Mouse (Mus musculus) spleen, adult 12 weeks (tissue): ENCODE measurements at regions not wholly inside any gene's neighbourhood (a gene's known extent, or its start where the extent isn't known, plus 50 kb on each side); places are given as distances from the start of the nearest gene placed in this dataset.

Source experiments
- DNase-seq: peaks from one replicate; pipeline ENCODE4 v3.0.0; 2022; ENCODE audit warnings: low spot score

DNA sequence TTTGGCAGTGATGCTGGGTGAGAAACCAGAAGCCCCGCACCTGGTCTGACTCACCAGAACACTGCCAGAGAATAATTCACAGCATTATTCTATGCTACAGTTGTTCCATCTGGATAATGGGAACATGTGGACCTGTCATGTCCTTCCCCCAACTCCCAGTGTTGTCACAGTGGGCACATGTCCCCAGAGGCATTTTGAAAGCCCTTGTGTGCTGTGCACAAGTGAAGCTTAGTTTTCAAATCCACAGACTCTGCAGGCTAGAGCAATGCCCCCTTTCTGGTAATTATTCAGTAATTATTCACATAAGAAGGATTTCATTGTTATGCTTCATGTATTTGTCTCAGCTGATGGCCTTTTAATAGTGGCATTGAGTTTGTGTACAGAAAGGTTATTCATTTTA, 146.7 kb downstream of the Slc4a3 start:
- DNase-seq = no peak

DNA sequence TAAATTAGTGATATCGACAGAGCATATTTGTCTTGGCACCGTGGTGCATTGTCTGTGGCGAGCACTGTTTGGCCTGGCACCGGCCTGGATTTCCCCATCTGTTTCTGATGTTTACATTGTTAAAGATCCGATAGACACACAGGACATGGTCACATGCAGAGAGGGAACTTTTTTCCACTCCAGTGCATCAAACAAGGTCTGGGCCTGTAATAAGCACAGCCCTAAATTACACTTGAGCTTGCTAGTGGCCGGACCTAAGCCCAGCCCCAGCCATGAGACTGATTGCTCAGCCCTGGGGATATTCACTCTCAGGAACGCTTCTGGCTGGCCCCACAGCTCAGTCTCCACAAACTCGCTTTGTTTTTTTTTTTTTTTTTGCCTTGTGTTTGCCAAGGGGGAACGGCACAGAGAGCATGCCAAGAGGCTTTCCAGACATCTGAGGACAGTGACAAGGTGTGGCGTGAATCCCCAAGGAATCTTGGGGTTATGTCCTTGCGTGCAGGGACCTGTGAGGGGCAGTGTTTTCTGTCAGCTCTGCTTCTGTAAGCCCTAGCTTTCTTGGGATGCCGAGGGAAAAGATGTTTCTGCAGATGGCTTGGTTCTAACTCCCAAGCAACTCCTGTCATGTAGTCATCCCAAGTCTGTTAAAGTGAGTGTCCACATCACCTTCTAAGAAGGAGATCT, 147.3 kb downstream of the Slc4a3 start:
- no peak for DNase-seq

DNA sequence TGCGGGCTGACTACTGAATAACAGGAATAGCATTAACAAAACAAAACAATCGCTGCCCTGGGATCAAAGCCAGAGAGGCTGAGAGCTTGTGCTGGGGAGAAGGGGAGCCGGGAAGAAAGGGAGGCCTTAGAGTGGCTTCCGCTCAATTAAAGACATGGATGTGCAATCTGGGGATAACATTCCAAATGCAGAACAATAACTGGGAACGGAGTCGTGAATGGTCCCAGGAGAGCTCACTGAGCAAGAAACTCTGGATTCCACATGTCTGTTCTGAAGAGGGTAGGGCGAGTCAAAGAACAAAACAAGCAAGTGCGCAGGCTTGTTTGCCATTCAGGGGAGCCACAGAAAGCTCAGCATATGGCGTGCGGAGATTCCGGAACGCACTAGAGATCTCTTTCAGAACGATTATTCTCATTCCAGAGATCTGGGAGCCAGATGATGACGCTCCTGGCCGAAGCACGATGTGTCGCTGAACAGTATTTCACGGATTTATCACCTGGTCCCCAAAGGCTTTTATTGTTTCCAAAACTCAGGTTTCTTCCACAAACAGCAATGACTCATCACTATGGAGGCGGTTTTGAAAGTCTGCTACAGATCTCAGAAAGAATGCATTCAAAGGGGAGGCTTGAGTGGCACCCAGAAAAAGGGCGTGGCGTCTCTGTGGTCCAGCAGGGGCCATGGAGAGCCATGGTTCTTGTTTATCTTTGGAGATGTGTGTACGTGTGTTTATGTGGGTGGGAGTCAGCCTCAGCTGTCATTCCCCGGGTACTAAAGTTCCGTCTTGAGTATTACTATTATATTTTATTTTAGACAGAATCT, 159.0 kb downstream of the Slc4a3 start:
- no peak for DNase-seq

DNA sequence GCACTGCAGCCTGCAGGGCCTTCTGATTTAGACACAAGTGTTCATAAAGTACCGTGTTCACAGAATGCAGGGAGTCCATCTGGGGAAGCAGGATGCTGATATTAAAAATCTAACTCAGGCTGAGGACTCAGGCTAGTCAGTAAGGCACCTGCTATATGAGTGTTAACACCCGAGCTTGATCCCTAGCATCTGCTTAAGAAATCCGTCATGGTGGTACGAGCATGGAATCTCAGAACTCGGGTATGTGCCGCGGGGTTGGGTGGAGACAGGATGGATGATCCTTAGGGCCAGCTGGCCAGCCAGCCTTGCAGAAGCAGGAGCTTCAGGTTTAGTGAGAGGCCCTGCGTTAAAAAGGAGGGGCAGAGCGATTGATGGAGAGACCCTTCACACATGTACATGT, 160.1 kb downstream of the Slc4a3 start:
- no peak for DNase-seq

DNA sequence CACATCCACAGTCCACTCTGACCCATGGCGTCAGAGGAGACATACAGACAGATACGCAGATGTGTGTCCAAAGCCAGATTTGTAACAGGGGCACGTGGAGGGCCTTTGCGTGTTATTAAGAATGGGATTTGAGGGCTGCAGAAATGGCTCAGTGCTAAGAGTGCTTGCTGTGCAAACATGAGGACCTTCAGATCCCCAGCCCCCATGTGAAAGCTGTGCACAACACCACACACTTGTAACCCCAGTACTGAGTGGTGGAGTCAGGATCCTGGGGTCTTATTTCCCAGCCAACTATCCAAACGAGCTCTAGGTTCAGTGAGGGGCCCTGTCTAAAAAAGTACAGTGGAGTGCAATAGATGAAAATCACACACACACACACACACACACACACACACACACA, 177.4 kb downstream of the Slc4a3 start:
- no peak for DNase-seq

DNA sequence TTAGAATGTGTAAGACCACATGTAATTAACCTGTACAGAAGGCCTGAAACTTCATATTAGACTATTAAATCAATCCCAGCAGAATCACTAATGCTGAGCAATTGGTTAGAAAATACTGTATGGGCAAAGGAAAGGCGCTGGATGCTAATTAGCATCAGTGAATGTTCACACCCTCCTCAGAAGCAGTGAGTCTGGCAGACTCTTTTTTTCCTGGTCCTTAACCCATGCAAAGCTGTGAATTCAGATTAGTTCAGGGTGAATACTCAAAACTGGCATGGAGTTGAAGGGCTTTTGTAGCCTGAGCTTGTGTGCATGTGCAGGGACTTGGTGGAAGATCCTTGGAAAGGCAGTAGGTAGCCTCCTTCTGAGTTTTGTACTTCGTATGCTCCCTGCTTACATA, 179.3 kb downstream of the Slc4a3 start:
- no peak for DNase-seq

DNA sequence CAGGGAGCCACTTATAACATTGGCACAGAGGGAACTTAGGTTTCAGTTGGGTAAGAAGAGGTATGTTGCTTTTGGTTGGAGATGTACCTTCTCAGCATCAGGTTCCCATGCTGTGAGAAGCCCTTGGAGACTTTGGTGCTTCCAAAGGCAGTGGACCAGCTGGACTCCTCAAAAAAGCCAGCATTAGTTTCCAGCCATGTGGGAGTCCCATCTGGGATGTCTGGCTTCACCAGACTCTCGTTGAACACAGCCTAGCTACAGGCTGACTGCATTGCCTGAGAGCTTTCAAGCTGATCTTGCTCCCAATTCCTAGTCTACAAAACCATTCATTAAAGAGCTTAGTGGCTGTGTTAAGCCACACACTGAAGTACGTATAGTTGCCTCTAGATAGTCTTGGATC, 182.8 kb downstream of the Slc4a3 start:
- no peak for DNase-seq

DNA sequence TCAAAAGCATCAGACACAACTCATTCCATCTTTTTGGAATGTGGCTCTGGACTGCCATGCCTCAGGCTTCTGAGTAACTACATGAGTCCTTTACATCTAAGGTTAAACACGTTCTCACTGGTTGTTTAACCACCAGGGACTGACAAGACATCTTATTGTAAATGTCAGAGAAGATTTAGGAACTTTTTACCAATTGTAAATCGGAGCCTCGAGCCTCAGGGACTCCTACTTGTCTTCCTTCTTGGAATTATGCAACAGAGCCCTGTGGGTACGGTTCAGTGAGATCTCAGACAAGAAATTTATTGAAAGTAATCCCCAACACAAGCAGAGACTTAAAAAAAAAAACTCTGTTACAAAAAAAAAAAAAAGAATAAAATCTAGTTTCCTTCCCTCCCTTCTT, 187.7 kb downstream of the Slc4a3 start:
- DNase-seq = no peak

DNA sequence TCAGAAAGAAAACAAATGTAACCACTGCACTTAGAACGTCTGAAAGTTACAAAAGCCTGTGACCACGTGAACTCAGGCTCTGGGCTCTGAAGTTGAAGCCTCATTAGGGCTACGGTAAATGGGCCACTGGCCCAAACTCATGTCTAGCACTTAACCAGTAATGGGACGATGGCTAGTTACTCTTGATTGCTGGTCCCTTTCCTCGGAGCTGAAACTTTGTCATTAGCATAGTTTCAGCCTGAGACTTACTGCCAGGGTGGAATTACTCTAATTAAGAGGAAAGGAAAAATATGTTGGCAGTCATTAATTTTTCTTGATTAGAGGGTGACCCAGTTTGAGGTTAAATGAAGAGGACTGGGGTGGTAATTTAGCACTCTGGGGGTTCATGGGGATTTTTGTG, 192.6 kb downstream of the Slc4a3 start:
- DNase-seq = no peak

DNA sequence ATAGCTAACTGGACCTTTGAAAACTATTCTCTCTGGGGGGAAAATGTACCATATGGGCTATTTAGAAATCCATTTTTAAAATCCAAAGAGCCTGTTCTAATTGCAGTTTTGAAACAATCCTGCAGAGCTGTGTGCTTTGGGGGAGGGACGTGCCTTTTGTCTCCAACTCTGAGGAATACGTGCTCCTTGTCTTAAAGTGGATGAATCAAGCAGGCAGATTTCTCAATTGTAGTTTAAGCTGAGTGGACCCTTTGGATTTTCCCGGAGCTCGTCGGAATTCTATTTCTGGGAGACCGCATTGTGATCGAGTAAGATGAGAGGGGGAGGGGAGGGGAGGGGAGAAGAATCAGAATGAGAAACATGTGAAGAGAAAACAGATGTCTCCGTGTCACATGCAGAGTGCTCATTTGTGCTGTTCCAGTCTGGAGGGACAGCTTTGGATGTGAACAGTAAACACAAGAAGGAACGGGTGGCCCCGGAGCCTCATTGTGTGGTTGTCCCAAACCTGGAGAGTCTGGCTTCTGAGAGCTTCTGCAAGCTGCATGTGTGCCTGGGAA, 203.7 kb downstream of the Slc4a3 start:
- DNase-seq = no peak

DNA sequence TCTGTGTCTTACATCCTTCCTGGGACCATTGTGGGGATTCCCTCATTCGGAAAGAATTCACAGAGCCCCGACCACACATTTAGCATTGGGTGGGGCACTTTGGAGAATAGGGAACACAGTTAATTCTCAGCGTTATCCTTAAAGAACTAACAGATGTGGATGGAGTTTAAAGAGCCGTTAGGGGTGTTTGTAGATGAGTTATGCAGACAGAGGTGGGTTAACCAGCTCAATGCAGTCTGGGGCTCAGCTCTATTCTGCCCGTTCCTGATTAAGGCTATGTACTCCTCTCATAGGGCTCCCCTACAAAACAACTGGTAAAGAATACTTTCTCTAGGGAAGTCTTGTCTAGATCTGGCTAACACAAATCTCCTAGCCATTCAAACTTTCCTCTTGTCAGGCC, 226.1 kb downstream of the Slc4a3 start:
- no peak for DNase-seq

DNA sequence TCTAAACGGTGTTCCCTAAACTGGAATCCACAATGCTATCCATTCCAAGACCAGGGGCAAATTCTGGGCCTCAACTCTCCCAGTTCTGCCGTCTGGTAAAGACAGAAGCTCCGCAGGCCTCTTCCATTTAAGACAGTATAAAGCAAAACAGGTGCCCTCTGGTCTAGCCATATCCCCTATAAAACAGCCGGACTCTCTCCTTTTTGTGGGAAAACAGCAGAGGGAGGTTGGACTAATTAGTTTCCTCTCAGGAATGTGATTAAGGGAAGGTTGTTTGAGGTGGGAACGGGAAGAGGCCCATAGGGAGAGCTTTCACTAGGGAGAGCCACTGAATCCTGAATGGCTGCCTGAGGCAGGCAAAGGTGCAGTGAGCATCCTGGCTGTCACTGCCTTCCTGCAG, 226.9 kb downstream of the Slc4a3 start:
- DNase-seq = no peak

DNA sequence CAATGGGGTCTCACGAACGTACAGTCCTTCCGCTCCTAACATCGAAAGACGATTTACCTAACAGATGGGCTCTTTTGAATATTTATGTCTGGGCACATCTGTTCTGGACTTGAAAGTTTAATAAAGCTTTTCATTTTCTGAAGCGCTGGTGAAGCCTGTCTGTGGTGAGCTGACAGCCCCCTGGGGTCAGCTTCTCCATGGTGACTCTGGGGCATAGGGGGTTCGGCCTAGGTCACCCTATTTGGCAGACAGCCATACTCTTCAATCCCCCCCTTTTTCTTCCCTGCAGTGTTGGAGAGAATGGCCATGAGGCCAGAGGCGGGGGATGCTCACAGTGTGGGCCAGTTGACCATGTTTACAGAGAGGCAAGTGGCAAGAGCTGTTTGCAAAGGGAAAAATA, 232.8 kb downstream of the Slc4a3 start:
- no peak for DNase-seq

DNA sequence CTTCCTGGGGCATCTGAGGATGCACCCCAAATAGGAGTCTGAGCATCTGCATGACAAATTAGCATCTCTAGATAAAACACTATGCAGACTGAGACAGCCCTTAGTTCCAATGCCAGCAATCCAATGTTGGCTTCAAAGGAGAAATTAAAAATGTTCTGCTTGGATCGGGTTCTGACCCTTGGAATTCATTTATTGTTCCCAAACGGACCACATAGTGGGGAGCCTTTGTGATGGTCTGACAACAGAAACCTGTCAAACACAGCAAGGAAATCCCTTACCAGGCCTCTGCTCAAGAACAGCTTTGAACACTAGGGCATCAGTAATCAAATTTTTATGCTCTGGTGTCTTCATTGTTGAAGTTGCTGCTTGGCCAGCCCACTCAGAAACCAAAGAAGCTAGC, 237.1 kb downstream of the Slc4a3 start:
- no peak for DNase-seq

DNA sequence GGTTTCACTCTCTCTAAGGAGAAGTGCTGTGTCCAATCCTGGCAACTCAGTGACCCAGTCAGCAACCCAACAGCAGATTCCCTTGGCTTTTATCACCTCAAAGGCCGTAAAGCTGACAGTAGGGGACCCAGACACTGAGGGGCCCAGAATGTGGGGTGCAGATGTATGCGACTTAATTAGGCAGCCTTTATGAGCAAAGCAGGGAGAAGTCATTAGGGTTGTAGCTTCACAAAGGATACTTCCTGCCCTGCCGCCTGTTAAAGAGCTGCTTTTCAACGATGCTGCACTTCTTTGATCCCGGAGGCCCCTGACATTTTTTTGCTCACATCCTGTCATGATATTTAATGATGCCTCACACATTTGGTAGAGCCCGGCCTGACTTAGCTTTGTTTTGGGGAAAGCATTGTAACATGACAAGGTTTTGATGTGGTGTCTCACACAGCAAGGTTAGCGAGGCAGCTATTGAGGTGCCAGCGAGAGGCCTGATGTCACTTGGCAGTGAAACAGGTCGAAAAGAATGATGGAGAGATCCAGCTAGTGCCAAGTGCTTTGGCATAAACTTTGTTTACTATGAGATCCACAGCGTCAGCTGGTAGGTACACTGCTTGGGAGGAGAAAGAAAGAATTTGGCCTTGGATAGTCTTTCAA, 240.2 kb downstream of the Slc4a3 start:
- DNase-seq = no peak

DNA sequence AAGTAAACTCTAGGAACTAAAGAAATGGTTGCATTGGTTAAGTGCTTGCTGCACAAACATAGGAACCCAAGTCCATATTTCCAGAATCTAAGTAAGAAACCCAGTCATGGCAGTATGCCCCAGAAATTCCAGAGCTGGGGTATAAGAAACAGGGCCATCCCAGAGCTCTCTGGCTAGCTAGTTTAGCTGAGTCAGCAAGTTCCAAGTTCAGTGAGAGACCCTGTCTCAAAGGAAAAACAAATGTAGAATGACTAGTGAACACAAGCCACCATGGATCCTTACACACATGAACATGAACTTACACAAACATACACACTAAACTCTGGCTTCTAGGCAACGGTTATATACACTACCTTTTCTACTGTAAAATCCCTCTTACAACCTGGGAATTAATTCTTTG, 245.4 kb downstream of the Slc4a3 start:
- no peak for DNase-seq

DNA sequence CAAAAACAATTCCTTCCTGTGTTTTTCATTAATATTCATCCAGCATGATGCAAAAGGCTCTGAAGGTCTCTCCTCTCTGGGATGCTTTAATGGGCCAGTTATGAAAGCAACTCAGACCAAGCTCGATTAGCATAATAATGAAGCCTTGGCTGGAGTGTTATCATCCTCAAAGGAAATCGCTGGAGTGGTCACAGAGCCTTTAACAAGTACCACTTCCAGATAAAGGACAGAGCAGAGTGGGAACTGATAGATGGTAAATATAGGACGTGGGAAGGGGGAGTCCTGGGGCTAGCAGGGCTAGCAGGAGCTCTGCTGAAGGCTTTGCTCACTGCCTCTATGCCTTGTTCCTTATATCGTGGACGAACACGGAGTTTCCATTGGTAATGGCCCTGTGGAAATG, 251.7 kb downstream of the Slc4a3 start:
- no peak for DNase-seq

DNA sequence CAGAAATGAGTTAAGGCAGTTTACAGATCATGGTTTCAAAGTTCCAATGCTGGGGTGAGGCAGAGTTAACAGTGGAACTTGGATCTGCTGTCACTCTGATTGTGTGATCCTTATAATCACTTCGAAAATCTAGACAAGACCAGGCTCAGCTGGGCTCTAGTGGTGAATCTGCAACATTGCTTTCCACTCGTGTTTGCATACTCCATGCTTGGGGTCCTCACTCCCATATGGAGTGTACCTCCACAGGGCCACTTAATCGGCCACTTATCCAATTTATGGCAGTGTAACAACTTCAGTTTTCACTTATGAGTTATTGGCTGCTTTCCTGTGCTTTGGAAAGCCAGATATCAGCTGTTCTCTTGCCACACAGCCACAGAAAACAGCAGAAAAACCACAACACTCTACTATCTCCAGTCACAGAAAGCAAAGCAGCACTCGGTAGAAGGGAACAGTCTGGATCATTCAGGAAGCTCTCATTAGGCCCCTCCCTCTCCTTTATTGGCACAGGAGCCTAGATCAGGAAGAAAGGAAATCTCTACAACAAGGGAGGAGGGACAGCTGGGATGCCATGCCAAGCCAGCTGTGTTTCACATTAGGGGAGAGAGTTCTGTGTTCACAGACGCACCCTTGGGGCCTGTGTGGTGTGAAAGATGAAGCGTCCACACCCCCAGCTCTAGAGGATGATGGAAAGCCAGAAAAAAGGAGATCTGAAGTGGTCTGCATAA, 252.5 kb downstream of the Slc4a3 start:
- no peak for DNase-seq

DNA sequence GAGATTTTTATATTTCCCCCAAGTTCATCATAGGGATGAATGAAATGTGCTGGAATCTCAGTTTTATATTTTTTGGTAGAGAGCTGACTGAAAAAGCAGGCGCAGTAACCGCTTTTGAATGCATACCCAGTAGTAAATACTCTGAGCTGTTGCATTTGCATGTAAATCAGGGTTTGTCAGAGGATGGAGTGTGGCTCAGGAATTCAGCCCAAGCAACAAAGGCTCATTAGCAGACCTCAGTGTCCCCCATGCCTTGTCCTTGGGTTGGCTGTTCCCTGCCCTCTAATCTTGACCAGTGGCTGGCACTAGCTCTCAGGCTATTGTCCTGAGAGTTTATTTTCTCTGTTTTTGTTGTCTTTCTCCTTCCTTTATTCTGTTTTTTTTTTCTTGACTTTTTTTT, 258.4 kb downstream of the Slc4a3 start:
- no peak for DNase-seq

DNA sequence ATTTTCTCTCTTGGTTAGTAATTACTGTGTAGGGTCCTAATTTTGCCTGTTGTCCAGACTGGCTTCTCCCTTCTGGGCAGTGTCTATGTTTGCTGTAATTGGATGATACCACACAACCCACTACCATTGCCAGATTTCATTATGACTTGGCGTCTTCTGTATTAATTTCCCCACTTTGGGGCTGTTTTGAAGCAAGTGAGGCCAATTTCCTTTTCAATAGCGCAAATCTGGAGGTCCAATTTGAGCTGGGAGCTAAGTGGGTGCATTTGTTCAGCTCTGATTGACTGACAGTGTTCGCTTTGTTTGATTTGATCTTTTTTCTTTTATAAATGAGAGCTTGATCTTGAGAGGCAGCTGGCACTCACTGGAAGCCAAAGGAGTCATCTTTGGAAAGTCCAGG, 266.4 kb downstream of the Slc4a3 start:
- DNase-seq = no peak

DNA sequence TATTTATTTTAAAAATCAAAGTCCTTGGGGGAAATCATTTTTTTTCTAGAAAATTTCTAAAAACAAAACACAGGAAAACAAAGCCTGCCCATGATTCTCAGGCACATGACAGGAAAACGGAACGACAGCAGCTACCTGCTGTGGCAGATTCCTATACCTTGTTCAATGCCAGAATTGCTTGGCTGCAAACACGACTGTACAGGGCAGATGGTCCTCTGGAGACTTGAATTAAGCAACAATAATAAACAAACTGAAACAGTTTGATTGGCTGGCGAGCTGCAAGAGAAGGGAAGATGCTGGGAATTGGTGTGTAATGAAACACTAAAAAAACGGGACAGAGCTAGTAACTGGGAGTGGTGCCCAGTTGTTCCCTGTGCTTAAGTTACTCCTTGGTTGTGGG, 280.1 kb downstream of the Slc4a3 start:
- no peak for DNase-seq

DNA sequence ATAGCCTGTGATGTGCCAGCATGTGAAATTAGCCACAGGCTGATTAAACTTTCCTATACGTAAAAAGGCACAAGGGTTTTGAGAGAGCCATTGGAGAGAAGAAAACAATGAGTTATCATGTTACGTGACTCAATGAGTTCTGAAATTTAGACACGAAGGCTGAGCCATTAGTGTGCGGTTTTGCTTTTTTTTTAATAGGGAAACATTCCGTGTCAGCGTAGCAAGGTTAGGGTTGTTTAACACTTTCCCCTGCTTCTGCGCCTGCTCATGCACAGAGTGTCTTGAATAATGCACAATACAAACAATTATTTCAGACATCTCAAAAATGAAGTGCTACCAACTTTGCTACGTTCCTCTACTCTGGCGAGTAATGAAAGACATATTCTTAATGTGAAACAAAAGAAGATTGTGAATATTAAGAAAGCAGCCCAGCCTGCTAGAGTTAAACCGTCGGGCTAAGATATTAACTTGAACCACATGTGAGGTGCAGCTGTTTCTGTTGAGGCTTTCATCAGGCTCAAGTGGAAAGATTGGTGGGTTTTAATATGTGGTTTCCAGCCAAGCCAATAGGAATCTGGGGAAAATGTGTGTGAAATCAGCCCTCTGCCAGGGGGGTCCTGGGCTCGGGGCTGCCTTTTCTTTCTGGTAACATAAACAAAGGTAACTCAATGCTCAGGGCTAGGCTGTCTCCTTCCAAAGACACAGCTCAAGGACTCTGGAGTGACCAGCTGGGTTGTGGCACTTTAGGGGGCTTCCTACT, 287.2 kb downstream of the Slc4a3 start:
- DNase-seq = no peak
